9 mouse cellular contexts compared by ENCODE assay signal in the genomic region with DNA sequence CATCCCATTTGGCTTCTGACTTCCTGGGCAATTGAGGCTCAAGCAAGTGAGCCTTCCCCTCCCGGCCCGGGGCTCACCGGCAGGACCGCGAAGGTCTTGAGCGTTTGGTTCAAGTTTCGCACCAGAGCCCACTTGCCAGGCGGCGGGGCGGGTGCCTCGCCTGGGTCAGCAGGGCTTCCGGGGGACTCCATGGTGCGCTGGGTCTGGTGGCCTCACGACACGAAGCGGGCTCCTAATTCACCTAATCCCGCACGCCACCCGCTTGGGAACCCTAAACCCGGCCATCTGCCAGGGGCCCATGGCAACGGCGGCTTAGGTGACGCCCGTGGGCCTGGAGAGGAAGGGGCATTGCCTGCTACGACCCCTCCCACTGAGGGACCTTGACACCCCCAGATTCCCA. TPM values are rescaled to one million over a fixed set of nuclear protein-coding genes. Genes with fewer than 3 reads are reported as not detected.
DNase-seq lines count a peak whose midpoint lies in the region; ATAC-seq lines count a peak whose summit lies in the region.
"Had no signal": no experiment of that assay in that cellular context is flagged by ENCODE, and none has a peak within 500 bp of the region (broad histone marks: within the 10 kb centered on the region; RNA-seq: fewer than 3 reads in every experiment).

No protein-coding gene starts in this region.

- peaks cover 12% of the 10 kb centered on the region; the same call in 1 of the 2 replicates for H3K27me3 ChIP-seq in kidney, embryonic 16.5 days (ENCODE audit: insufficient read depth, low read length)
- H3K27me3 ChIP-seq in embryonic facial prominence, embryonic 15.5 days, result peaks cover 17% of the 10 kb centered on the region
- peaks cover 14% of the 10 kb centered on the region for H3K27me3 ChIP-seq in intestine, embryonic 14.5 days (replicated peaks; ENCODE audit: control insufficient read depth, insufficient read depth, low read length)
- peaks cover 23% of the 10 kb centered on the region for H3K27me3 ChIP-seq in neural tube, embryonic 13.5 days

- H3K9me3 ChIP-seq in kidney, embryonic 16.5 days (ENCODE audit: low read length), result no peaks in the 10 kb centered on the region
- H3K9me3 ChIP-seq in embryonic facial prominence, embryonic 15.5 days (replicated peaks), result no peaks in the 10 kb centered on the region
- no peaks in the 10 kb centered on the region for H3K9me3 ChIP-seq in intestine, embryonic 14.5 days (ENCODE audit: control insufficient read depth, low read length)
- no peaks in the 10 kb centered on the region for H3K9me3 ChIP-seq in neural tube, embryonic 13.5 days

- peak overlapping the region; percentile 57 for H3K4me2 ChIP-seq in kidney, embryonic 16.5 days (replicated peaks; ENCODE audit: low read depth, low read length)
- peak overlapping the region; percentile 60 for H3K4me2 ChIP-seq in embryonic facial prominence, embryonic 15.5 days (replicated peaks)
- peak overlapping the region; percentile 51 for H3K4me2 ChIP-seq in intestine, embryonic 14.5 days (ENCODE audit: low read length)
- H3K4me2 ChIP-seq in neural tube, embryonic 13.5 days, result peak overlapping the region; percentile 48

- no peak for DNase-seq in kidney, adult 11 months
- DNase-seq in intestine, embryonic 14.5 days (ENCODE audit: low spot score), result no peak
- no peak for DNase-seq in layer of hippocampus, adult 9-11 months
- DNase-seq in gastrocnemius, postnatal 10 days, result no peak

- peak overlapping the region; percentile 30 for H3K4me3 ChIP-seq in kidney, embryonic 16.5 days (ENCODE audit: low read length)
- peak overlapping the region; percentile 28 for H3K4me3 ChIP-seq in embryonic facial prominence, embryonic 15.5 days (replicated peaks)
- H3K4me3 ChIP-seq in intestine, embryonic 14.5 days (ENCODE audit: low read depth, low read length), result peak overlapping the region; percentile 18
- no peak overlapping the region; the same call in 1 of the 2 replicates for H3K4me3 ChIP-seq in neural tube, embryonic 13.5 days

- H3K36me3 ChIP-seq in kidney, embryonic 16.5 days (ENCODE audit: insufficient read depth, low read length), result no peaks in the 10 kb centered on the region
- H3K36me3 ChIP-seq in embryonic facial prominence, embryonic 15.5 days, result no peaks in the 10 kb centered on the region
- no peaks in the 10 kb centered on the region for H3K36me3 ChIP-seq in intestine, embryonic 14.5 days (ENCODE audit: control insufficient read depth, insufficient read depth, low read length)
- no peaks in the 10 kb centered on the region for H3K36me3 ChIP-seq in neural tube, embryonic 13.5 days

- H3K9ac ChIP-seq in kidney, embryonic 16.5 days (replicated peaks; ENCODE audit: low read length), result peak overlapping the region; percentile 52
- peak overlapping the region; percentile 18; the same call in 1 of the 2 replicates for H3K9ac ChIP-seq in embryonic facial prominence, embryonic 15.5 days
- H3K9ac ChIP-seq in intestine, embryonic 14.5 days (ENCODE audit: low read length), result peak overlapping the region; percentile 23; the same call in 1 of the 2 replicates
- H3K9ac ChIP-seq in neural tube, embryonic 13.5 days, result 0 out of 2 replicates have a peak overlapping the region, but pooled peaks have one; percentile 44

- no peak overlapping the region for H3K27ac ChIP-seq in kidney, embryonic 16.5 days (ENCODE audit: low read length)
- H3K27ac ChIP-seq in embryonic facial prominence, embryonic 15.5 days (replicated peaks), result 0 out of 2 replicates have a peak overlapping the region, but pooled peaks have one; percentile 17
- no peak overlapping the region for H3K27ac ChIP-seq in intestine, embryonic 14.5 days (ENCODE audit: low read depth)
- no peak overlapping the region for H3K27ac ChIP-seq in neural tube, embryonic 13.5 days (replicated peaks)

- H3K4me1 ChIP-seq in kidney, embryonic 16.5 days (ENCODE audit: insufficient read depth, low read length), result peaks cover 8% of the 10 kb centered on the region; the same call in 1 of the 2 replicates
- H3K4me1 ChIP-seq in embryonic facial prominence, embryonic 15.5 days, result peaks cover 21% of the 10 kb centered on the region
- peaks cover 4% of the 10 kb centered on the region; the same call in 1 of the 2 replicates for H3K4me1 ChIP-seq in intestine, embryonic 14.5 days (replicated peaks; ENCODE audit: control insufficient read depth, insufficient read depth, low read length)
- peaks cover 7% of the 10 kb centered on the region for H3K4me1 ChIP-seq in neural tube, embryonic 13.5 days (replicated peaks)

- WGBS in kidney, embryonic 16.5 days, result 2% methylated on average over 25 of the region's 25 CpGs
- 6% methylated on average over 25 of the region's 25 CpGs for WGBS in embryonic facial prominence, embryonic 15.5 days
- 7% methylated on average over 25 of the region's 25 CpGs for WGBS in intestine, embryonic 14.5 days
- 9% methylated on average over 24 of the region's 25 CpGs for WGBS in neural tube, embryonic 13.5 days

- peak; percentile 19; the same call in 1 of the 2 replicates for ATAC-seq in kidney, embryonic 16.5 days (ENCODE audit: low FRiP score, low TSS enrichment)
- no peak for ATAC-seq in embryonic facial prominence, embryonic 15.5 days (ENCODE audit: insufficient number of reproducible peaks, low FRiP score, low TSS enrichment, low read depth)
- ATAC-seq in intestine, embryonic 14.5 days (replicated peaks; ENCODE audit: low FRiP score, low TSS enrichment, low read depth), result no peak
- ATAC-seq in neural tube, embryonic 13.5 days (ENCODE audit: low read depth), result 0 out of 2 replicates have a peak, but pooled peaks have one; percentile 25
- no peak for ATAC-seq in megakaryocyte progenitor cell, adult 5-6 weeks (replicated peaks; ENCODE audit: poor library complexity)
- ATAC-seq: inflammation-experienced regulatory T-cells, adult 6 months had no signal

RNA-seq across cellular contexts. Expression of a gene that starts 8.1 kb away (rescaled TPM):
- polyA plus RNA-seq in kidney, embryonic 16.5 days (2015; fragmentation: Nextera tagmentation; extraction: Ambion mirVana), result 15.2 and 18.5 TPM in 2 replicates
- 7.2 and 9.8 TPM in 2 replicates for polyA plus RNA-seq in embryonic facial prominence, embryonic 15.5 days (2015; fragmentation: Nextera tagmentation; extraction: Ambion mirVana)
- polyA plus RNA-seq in intestine, embryonic 14.5 days (2014; fragmentation: Nextera tagmentation; extraction: Ambion mirVana), result 16.3 and 17.2 TPM in 2 replicates
- 13.4 and 14.6 TPM in 2 replicates for polyA plus RNA-seq in neural tube, embryonic 13.5 days (2015; fragmentation: Nextera tagmentation; extraction: Ambion mirVana)
- 16.0 and 17.1 TPM in 2 replicates for total RNA-seq in megakaryocyte progenitor cell, adult 5-6 weeks (2015)
- 22.0 and 29.0 TPM in 2 replicates for total RNA-seq in megakaryocyte progenitor cell, adult 5-6 weeks (2017)
- total RNA-seq in gastrocnemius, postnatal 10 days (2021), result 1 to 10 TPM; 7.0 TPM

RNA-seq across cellular contexts. Expression of a gene that starts 34.1 kb away (rescaled TPM):
- polyA plus RNA-seq in kidney, embryonic 16.5 days (2015; fragmentation: Nextera tagmentation; extraction: Ambion mirVana), result 0.49 and 0.81 TPM in 2 replicates
- polyA plus RNA-seq in embryonic facial prominence, embryonic 15.5 days (2015; fragmentation: Nextera tagmentation; extraction: Ambion mirVana), result 7.3 and 10.7 TPM in 2 replicates
- polyA plus RNA-seq in intestine, embryonic 14.5 days (2014; fragmentation: Nextera tagmentation; extraction: Ambion mirVana), result 0.47 TPM in 1 of 2 replicates, not detected in the other
- polyA plus RNA-seq in neural tube, embryonic 13.5 days (2015; fragmentation: Nextera tagmentation; extraction: Ambion mirVana), result 0.45 and 0.60 TPM in 2 replicates
- 0.25 and 0.32 TPM in 2 replicates for total RNA-seq in megakaryocyte progenitor cell, adult 5-6 weeks (2015)
- total RNA-seq in megakaryocyte progenitor cell, adult 5-6 weeks (2017), result 0.12 TPM in 1 of 2 replicates, not detected in the other
- total RNA-seq in gastrocnemius, postnatal 10 days (2021), result under 1 TPM; 0.21 to 0.27 TPM
- polyA plus RNA-seq: inflammation-experienced regulatory T-cells, adult 6 months had no signal

Comparison
In these comparisons a context has a peak if more than half of its experiments do, and no peak if none do; other contexts are left out.
1. ATAC-seq: peak in kidney, embryonic 16.5 days (single experiment) and neural tube, embryonic 13.5 days (single experiment); none in embryonic facial prominence, embryonic 15.5 days (single experiment), intestine, embryonic 14.5 days (single experiment) and megakaryocyte progenitor cell, adult 5-6 weeks (single experiment).
2. Peak in every context shown above with its lines, with median percentiles within 50 percentile points of each other: H3K4me2 ChIP-seq and H3K9ac ChIP-seq.